Mouse (Mus musculus) testis, adult 2 months (tissue): ENCODE measurements around the gene Ppp1r16b.

Source experiments
- CTCF ChIP-seq: fragments of 200-500 bp; IDR thresholded peaks from 2 replicates; pipeline ENCODE4 v1.5.1; 2012; ENCODE audit warnings: low read depth, mild to moderate bottlenecking, inconsistent platforms, low read length, moderate library complexity; ENCODE audit not compliant: control insufficient read depth, insufficient read depth, insufficient replicate concordance
- POLR2A ChIP-seq: fragments of 200-500 bp; IDR thresholded peaks from 2 replicates; pipeline ENCODE4 v1.6.1; 2012; ENCODE audit warnings: low read depth, mild to moderate bottlenecking, inconsistent platforms, low read length, moderate library complexity; ENCODE audit not compliant: control insufficient read depth

GRCm38 (mm10) chr2:158700535-158701256, 35.5 kb downstream of the Ppp1r16b start:
- TF ChIP-seq POLR2A (no peak), CTCF (no peak)
